Mouse (Mus musculus) midbrain, embryonic 16.5 days (tissue): ENCODE measurements at regions not wholly inside any gene's neighbourhood (a gene's known extent, or its start where the extent isn't known, plus 50 kb on each side); places are given as distances from the start of the nearest gene placed in this dataset.

Experiments used
- ATAC-seq: fragments of 200-750 bp; cut with Nextera tagmentation; 2 replicates; pipeline ENCODE4 v1.8.0; 2017; ENCODE audit warnings: moderate TSS enrichment
- H3K27ac ChIP-seq: fragments of 300-500 bp; sonication (generic); 2 replicates; pipeline ENCODE4 v1.5.1; 2014; ENCODE audit warnings: mild to moderate bottlenecking, low read length, mixed read lengths
- H3K27me3 ChIP-seq: fragments of 300-500 bp; sonication (generic); 2 replicates; pipeline ENCODE4 v1.6.1; 2014; ENCODE audit warnings: low read depth, low read length, mixed read lengths; ENCODE audit not compliant: control insufficient read depth, insufficient read depth
- H3K36me3 ChIP-seq: fragments of 300-500 bp; sonication (generic); 2 replicates; pipeline ENCODE4 v1.6.1; 2014; ENCODE audit warnings: mild to moderate bottlenecking, low read length, moderate library complexity, mixed read lengths; ENCODE audit not compliant: control insufficient read depth, insufficient read depth
- H3K4me1 ChIP-seq: fragments of 300-500 bp; sonication (generic); 2 replicates; pipeline ENCODE4 v1.6.1; 2014; ENCODE audit warnings: mild to moderate bottlenecking, low read length, mixed read lengths; ENCODE audit not compliant: control insufficient read depth, insufficient read depth
- H3K4me2 ChIP-seq: fragments of 300-500 bp; sonication (generic); 2 replicates; pipeline ENCODE4 v1.6.1; 2014; ENCODE audit warnings: mild to moderate bottlenecking, low read length, mixed read lengths
- H3K4me3 ChIP-seq: fragments of 300-500 bp; sonication (generic); 2 replicates; pipeline ENCODE4 v1.5.1; 2014; ENCODE audit warnings: low read depth, mild to moderate bottlenecking, low read length, moderate library complexity, mixed read lengths
- H3K9ac ChIP-seq: fragments of 300-500 bp; sonication (generic); 2 replicates; pipeline ENCODE4 v1.6.1; 2014; ENCODE audit warnings: low read depth, low read length, mixed read lengths
- H3K9me3 ChIP-seq: fragments of 300-500 bp; sonication (generic); replicated peaks from 2 replicates; pipeline ENCODE4 v1.6.1; 2014; ENCODE audit warnings: mild to moderate bottlenecking, low read length, mixed read lengths; ENCODE audit not compliant: control insufficient read depth, poor library complexity, severe bottlenecking
- WGBS: fragments of 180-500 bp; shearing (Covaris S2); extraction: QIAGEN DNeasy Blood & Tissue Kit; methylation state at CpG from one replicate; pipeline ENCODE4 v1.1.7; 2014; 5-methylcytosine and 5-hydroxymethylcytosine counted together

GRCm38 (mm10) chr5:127016467-127017060, 225.0 kb upstream of the Tmem132c start:
- Histone ChIP-seq H3K36me3 (no peaks in the 10 kb centered on the region), H3K4me1 (no peaks in the 10 kb centered on the region), H3K27me3 (no peaks in the 10 kb centered on the region), H3K27ac (no peak overlapping the region), H3K9ac (no peak overlapping the region), H3K4me3 (no peak overlapping the region), H3K4me2 (no peak overlapping the region), H3K9me3 (no peaks in the 10 kb centered on the region; the same call in 1 of the 2 replicates)
- WGBS: 59% methylated on average over 4 of the region's 4 CpGs
- ATAC-seq: no peak

- Histone ChIP-seq H3K4me1 (no peaks in the 10 kb centered on the region), H3K9ac (no peak overlapping the region), H3K27ac (no peak overlapping the region), H3K36me3 (no peaks in the 10 kb centered on the region), H3K4me2 (no peak overlapping the region), H3K4me3 (no peak overlapping the region), H3K27me3 (no peaks in the 10 kb centered on the region), H3K9me3 (no peaks in the 10 kb centered on the region; the same call in 1 of the 2 replicates)
- 86% methylated on average over 4 of the region's 4 CpGs for WGBS
- no peak for ATAC-seq
Measured at GRCm38 (mm10) chr5:127017971-127018370, 223.6 kb upstream of the Tmem132c start.

GRCm38 (mm10) chr5:127036472-127036871, 205.1 kb upstream of the Tmem132c start:
- ATAC-seq: no peak
- H3K27ac ChIP-seq: no peak overlapping the region; the same call in 1 of the 2 replicates
- H3K9me3 ChIP-seq: no peaks in the 10 kb centered on the region
- 53% methylated on average over 5 of the region's 5 CpGs for WGBS
- H3K4me1 ChIP-seq: no peaks in the 10 kb centered on the region
- no peak overlapping the region for H3K9ac ChIP-seq
- no peaks in the 10 kb centered on the region for H3K27me3 ChIP-seq
- no peak overlapping the region for H3K4me2 ChIP-seq
- no peak overlapping the region for H3K4me3 ChIP-seq
- H3K36me3 ChIP-seq: no peaks in the 10 kb centered on the region

- WGBS: 80% methylated on average over 4 of the region's 4 CpGs
- no peaks in the 10 kb centered on the region for H3K36me3 ChIP-seq
- no peak overlapping the region for H3K27ac ChIP-seq
- no peaks in the 10 kb centered on the region for H3K9me3 ChIP-seq
- no peaks in the 10 kb centered on the region for H3K27me3 ChIP-seq
- H3K4me2 ChIP-seq: no peak overlapping the region
- no peaks in the 10 kb centered on the region for H3K4me1 ChIP-seq
- no peak overlapping the region for H3K9ac ChIP-seq
- no peak overlapping the region for H3K4me3 ChIP-seq
- no peak for ATAC-seq
Measured at GRCm38 (mm10) chr5:127057770-127058169, 183.8 kb upstream of the Tmem132c start.

- Histone ChIP-seq H3K27me3 (no peaks in the 10 kb centered on the region), H3K27ac (no peak overlapping the region), H3K36me3 (no peaks in the 10 kb centered on the region), H3K4me3 (no peak overlapping the region), H3K4me1 (peaks cover 2% of the 10 kb centered on the region; the same call in 1 of the 2 replicates), H3K9me3 (no peaks in the 10 kb centered on the region), H3K4me2 (no peak overlapping the region), H3K9ac (no peak overlapping the region)
- 53% methylated on average over 4 of the region's 4 CpGs for WGBS
- no peak for ATAC-seq
Measured at GRCm38 (mm10) chr5:127074327-127074726, 167.3 kb upstream of the Tmem132c start.
